Mouse (Mus musculus): ENCODE measurements around the gene Slc22a1. TPM values are rescaled to one million over a fixed set of nuclear protein-coding genes. Genes with fewer than 3 reads are reported as not detected.

Slc22a1 gene
- polyA plus RNA-seq, 1 experiment from 2014 or later, result not detected

DNA sequence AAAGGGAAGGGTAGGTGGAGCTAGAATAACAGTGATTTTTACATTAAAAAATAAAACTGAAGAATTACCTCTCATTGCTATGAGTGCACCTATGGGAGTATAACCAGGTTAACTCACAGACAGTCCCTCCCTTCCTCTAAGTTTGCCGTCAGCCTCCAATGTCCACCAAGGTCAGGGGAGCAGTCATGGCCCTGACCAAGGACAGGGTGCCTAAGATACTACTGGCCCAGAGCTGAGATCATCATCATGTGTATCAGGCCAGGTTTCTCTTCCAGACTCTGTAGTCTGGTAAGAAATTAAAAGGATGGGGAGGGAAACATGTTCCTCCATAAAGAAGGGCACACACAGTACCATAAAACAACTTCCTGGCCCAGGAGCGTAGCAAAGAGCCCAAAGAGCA lies 35.3 kb upstream of the Slc22a1 start:
- Histone ChIP-seq H3K27ac (no peak overlapping the region), H3K4me3 (no peak overlapping the region), H3K9ac (no peak overlapping the region), H3K27me3 (no peaks in the 10 kb centered on the region), H3K4me2 (replicated peaks) (no peak overlapping the region), H3K4me1 (no peaks in the 10 kb centered on the region), H3K36me3 (peaks cover 82% of the 10 kb centered on the region), H3K9me3 (replicated peaks) (no peaks in the 10 kb centered on the region)
- no peak for ATAC-seq (ENCODE audit: low FRiP score)
- WGBS, result 98% methylated on average over 2 of the region's 2 CpGs

GRCm38 (mm10) chr17:12710050-12710780 lies 34.6 kb upstream of the Slc22a1 start:
- Histone ChIP-seq H3K36me3 (peaks cover 81% of the 10 kb centered on the region), H3K4me3 (no peak overlapping the region), H3K9ac (no peak overlapping the region), H3K27me3 (no peaks in the 10 kb centered on the region), H3K4me2 (replicated peaks) (no peak overlapping the region), H3K4me1 (no peaks in the 10 kb centered on the region), H3K27ac (no peak overlapping the region), H3K9me3 (replicated peaks) (no peaks in the 10 kb centered on the region)
- no peak for ATAC-seq (ENCODE audit: low FRiP score)
- 87% methylated on average over 13 of the region's 13 CpGs for WGBS

DNA sequence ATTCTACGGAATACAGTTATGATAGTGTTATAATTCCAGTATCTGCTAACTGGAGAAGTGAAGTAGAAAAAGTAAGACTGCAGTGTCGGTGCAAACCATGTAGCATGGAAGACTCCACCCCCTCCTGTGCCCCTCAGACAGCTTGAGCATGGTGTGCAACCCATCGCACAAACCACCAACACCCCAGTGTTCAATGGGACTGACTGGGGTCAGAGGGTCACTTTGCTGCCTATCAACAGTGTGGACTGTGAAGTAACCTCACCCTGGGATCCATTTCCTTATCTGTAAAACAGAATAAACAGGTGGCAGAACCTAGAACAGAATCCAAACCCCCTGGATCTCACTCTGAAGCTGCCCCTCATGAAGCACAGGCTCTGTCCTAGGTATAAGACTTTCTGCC lies 32.8 kb upstream of the Slc22a1 start:
- no peak for ATAC-seq (ENCODE audit: low FRiP score)
- no peak overlapping the region for H3K4me2 ChIP-seq (replicated peaks)
- no peaks in the 10 kb centered on the region for H3K27me3 ChIP-seq
- no peak overlapping the region for H3K27ac ChIP-seq
- peaks cover 81% of the 10 kb centered on the region for H3K36me3 ChIP-seq
- WGBS, result 90% methylated on average over 3 of the region's 3 CpGs
- H3K4me1 ChIP-seq, result no peaks in the 10 kb centered on the region
- H3K9ac ChIP-seq, result no peak overlapping the region
- H3K4me3 ChIP-seq, result no peak overlapping the region
- H3K9me3 ChIP-seq (replicated peaks), result no peaks in the 10 kb centered on the region

DNA sequence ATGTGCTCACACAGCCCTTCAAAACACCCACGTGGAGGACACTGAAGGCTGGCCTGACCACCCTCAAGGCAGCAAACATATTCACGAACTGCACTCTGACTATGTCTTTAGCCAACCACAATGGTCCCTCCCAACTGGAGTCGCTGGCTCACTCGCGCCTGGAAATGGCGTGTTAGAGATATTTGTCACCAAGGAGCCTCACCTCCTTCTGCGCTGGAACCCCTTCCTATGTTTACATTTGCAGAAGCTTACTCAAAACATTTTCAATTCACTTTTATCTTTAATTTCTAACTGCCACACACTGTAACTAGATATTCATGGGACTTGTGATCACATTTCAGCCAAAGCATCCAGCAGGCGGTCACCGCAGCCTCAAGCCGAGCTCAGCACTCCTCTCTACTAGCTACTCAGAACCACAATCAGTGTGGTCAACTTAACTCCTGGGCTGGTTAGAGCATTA lies 31.0 kb upstream of the Slc22a1 start:
- peaks cover 82% of the 10 kb centered on the region for H3K36me3 ChIP-seq
- no peak overlapping the region for H3K4me3 ChIP-seq
- WGBS, result 87% methylated on average over 10 of the region's 10 CpGs
- H3K4me1 ChIP-seq, result no peaks in the 10 kb centered on the region
- no peaks in the 10 kb centered on the region for H3K9me3 ChIP-seq (replicated peaks)
- no peak overlapping the region for H3K9ac ChIP-seq
- H3K27me3 ChIP-seq, result no peaks in the 10 kb centered on the region
- no peak for ATAC-seq (ENCODE audit: low FRiP score)
- H3K27ac ChIP-seq, result no peak overlapping the region
- H3K4me2 ChIP-seq (replicated peaks), result no peak overlapping the region

DNA sequence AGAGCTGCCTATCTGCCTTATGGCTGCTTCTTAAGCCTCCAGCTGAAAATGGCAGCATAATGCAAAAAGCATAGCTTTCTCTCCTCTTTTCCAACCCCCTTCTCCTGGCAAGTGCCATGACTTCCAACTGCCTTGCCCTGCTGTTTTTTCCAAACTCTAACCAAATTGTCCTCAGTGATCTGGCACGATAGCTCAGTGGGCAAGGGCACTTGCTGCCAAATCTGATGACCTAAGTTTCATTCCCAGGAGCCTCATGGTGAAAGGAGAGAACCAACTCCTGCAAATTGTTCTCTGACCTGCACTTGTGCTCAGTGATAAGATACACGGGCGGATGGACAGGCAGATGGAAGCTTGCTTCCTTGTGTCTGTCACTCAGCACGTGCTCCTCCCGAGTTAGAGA lies 27.3 kb upstream of the Slc22a1 start:
- Histone ChIP-seq H3K4me3 (no peak overlapping the region), H3K4me1 (no peaks in the 10 kb centered on the region), H3K36me3 (peaks cover 91% of the 10 kb centered on the region), H3K4me2 (replicated peaks) (no peak overlapping the region), H3K27me3 (no peaks in the 10 kb centered on the region), H3K27ac (no peak overlapping the region), H3K9me3 (replicated peaks) (no peaks in the 10 kb centered on the region), H3K9ac (no peak overlapping the region)
- no peak for ATAC-seq (ENCODE audit: low FRiP score)
- WGBS, result 89% methylated on average over 5 of the region's 5 CpGs

DNA sequence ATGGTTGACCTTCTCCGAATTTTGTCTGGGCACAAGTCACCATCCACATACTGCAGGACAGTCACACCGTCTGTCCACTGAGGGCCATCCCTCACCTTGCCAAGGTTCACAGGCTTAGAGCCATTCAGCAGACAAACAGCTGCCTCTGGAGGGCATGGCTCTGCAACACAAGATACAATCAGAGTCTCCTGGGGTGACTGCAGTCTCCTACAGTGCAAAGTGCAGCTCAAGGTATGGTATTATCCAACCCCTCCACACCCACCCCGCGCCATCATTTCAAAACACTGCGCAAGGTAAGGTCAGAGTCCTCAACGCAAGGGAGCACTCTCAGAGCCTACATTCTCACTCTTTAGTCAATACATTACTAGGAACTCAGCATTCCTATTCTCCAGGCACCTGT lies 24.7 kb upstream of the Slc22a1 start:
- Histone ChIP-seq H3K4me3 (no peak overlapping the region), H3K4me2 (replicated peaks) (no peak overlapping the region), H3K27me3 (no peaks in the 10 kb centered on the region), H3K36me3 (peaks cover 98% of the 10 kb centered on the region), H3K4me1 (no peaks in the 10 kb centered on the region), H3K27ac (no peak overlapping the region), H3K9ac (no peak overlapping the region), H3K9me3 (replicated peaks) (0 out of 2 replicates have a peak, but pooled peaks cover 2% of the 10 kb centered on the region)
- WGBS, result 97% methylated on average over 6 of the region's 6 CpGs
- no peak for ATAC-seq (ENCODE audit: low FRiP score)

DNA sequence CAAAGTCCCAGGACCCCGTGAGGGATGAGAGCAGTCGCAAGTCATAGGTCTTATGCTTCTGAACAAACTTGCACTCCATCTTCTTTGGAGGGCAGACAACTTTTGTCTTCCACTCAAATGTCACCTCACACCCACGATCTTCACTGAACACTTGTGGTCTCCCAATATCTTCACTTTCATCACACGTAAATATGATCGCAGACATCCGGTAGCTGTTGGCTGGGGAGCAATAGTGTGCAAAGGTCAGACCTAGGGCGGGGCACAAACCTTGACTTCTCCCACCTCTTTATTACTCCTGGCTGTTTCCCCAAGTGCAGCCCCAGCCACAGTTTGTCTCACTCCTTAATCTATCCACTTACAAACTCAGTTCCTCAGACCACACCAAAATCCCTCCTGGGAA lies 16.3 kb upstream of the Slc22a1 start:
- ATAC-seq (ENCODE audit: low FRiP score), result no peak
- Histone ChIP-seq H3K36me3 (peaks cover 96% of the 10 kb centered on the region), H3K4me2 (replicated peaks) (no peak overlapping the region), H3K27ac (no peak overlapping the region), H3K27me3 (no peaks in the 10 kb centered on the region), H3K9me3 (replicated peaks) (0 out of 2 replicates have a peak, but pooled peaks cover 2% of the 10 kb centered on the region), H3K9ac (no peak overlapping the region), H3K4me3 (no peak overlapping the region), H3K4me1 (no peaks in the 10 kb centered on the region)
- WGBS, result 92% methylated on average over 7 of the region's 7 CpGs

GRCm38 (mm10) chr17:12689537-12689936 lies 13.9 kb upstream of the Slc22a1 start:
- no peaks in the 10 kb centered on the region for H3K4me1 ChIP-seq
- no peak overlapping the region for H3K4me2 ChIP-seq (replicated peaks)
- 72% methylated on average over 3 of the region's 3 CpGs for WGBS
- H3K9me3 ChIP-seq (replicated peaks), result no peaks in the 10 kb centered on the region
- no peak overlapping the region for H3K27ac ChIP-seq
- no peaks in the 10 kb centered on the region for H3K27me3 ChIP-seq
- no peak overlapping the region for H3K9ac ChIP-seq
- no peak for ATAC-seq (ENCODE audit: low FRiP score)
- H3K36me3 ChIP-seq, result peaks cover 99% of the 10 kb centered on the region
- H3K4me3 ChIP-seq, result no peak overlapping the region

- H3K9me3 ChIP-seq (replicated peaks), result no peaks in the 10 kb centered on the region
- H3K4me1 ChIP-seq, result no peaks in the 10 kb centered on the region
- 95% methylated on average over 20 of the region's 20 CpGs for whole genome bisulfite sequencing
- no peak overlapping the region for H3K9ac ChIP-seq
- no peak overlapping the region for H3K4me2 ChIP-seq (replicated peaks)
- H3K27me3 ChIP-seq, result no peaks in the 10 kb centered on the region
- ATAC-seq (ENCODE audit: low FRiP score), result no peak
- H3K4me3 ChIP-seq, result no peak overlapping the region
- H3K36me3 ChIP-seq, result peaks cover 99% of the 10 kb centered on the region
- H3K27ac ChIP-seq, result no peak overlapping the region
Observed at GRCm38 (mm10) chr17:12688427-12689110, 12.9 kb upstream of the Slc22a1 start.

DNA sequence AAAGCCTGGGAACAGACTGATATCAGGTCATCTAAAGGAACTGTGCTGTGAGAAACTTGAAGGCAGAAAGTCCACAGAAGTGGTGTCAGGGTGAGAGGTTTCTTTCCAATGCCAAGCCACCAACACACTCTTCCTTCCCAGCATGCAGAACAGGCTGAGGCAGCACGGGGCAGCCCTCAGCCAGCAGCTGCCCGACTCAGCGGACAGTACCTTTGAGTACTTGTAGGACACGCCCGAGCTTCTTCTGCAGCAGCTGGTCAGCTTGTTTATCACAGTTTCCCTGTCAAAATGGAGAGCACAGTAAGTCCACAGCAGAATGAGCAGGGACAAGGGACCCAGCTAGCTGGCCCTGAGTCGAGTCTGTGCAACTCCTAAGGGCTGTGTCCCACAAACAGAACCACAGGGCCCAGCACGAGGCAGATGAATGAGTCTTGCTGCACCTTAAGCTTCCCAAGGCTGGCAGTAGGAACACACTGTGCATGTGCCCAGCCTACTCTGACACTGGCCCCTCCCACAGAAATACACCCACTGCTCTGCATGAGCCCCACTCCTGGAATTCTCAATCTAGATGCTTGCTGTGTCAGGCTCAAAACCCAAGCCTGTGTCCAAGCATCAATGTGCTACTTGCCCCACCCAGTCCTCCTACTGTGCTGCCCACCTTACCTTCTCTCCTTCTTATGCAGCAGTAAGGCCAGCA lies 9.4 kb upstream of the Slc22a1 start:
- Histone ChIP-seq H3K27me3 (no peaks in the 10 kb centered on the region), H3K4me3 (no peak overlapping the region), H3K9ac (no peak overlapping the region), H3K27ac (no peak overlapping the region), H3K9me3 (replicated peaks) (no peaks in the 10 kb centered on the region), H3K4me2 (replicated peaks) (no peak overlapping the region), H3K36me3 (peaks cover 86% of the 10 kb centered on the region), H3K4me1 (no peaks in the 10 kb centered on the region)
- 85% methylated on average over 7 of the region's 7 CpGs for WGBS
- ATAC-seq (ENCODE audit: low FRiP score), result no peak

DNA sequence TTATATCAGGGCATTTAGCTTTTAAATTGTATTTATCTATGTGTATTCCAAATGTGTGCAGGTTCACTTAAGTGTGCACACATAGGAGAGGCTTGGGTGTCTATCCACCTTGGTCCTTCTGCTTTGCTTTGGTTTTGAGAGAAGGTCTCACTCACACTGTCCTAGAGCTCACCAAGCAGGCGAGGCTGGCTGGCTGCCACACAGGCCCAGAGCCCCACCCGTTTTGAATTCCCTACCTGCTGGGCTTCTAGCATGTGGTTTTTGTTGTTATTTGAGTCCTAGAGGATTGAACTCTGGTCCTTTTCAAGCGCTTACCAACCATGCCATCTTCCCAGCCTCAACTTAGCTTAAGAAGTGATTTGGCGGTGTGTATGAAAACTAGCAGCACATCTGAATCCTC lies 8.8 kb upstream of the Slc22a1 start:
- peaks cover 83% of the 10 kb centered on the region for H3K36me3 ChIP-seq
- 75% methylated on average over 4 of the region's 4 CpGs for WGBS
- no peak overlapping the region for H3K4me2 ChIP-seq (replicated peaks)

GRCm38 (mm10) chr17:12683582-12683981 lies 8.0 kb upstream of the Slc22a1 start:
- H3K9me3 ChIP-seq (replicated peaks), result no peaks in the 10 kb centered on the region
- no peak for ATAC-seq (ENCODE audit: low FRiP score)
- H3K27me3 ChIP-seq, result no peaks in the 10 kb centered on the region
- no peak overlapping the region for H3K27ac ChIP-seq
- WGBS, result 93% methylated on average over 13 of the region's 13 CpGs
- H3K36me3 ChIP-seq, result peaks cover 75% of the 10 kb centered on the region
- no peak overlapping the region for H3K4me3 ChIP-seq
- no peaks in the 10 kb centered on the region for H3K4me1 ChIP-seq
- H3K9ac ChIP-seq, result no peak overlapping the region
- H3K4me2 ChIP-seq (replicated peaks), result no peak overlapping the region

More for the DNA sequence above, 8.8 kb upstream of the Slc22a1 start:
- Histone ChIP-seq H3K27me3 (no peaks in the 10 kb centered on the region), H3K27ac (no peak overlapping the region), H3K9me3 (replicated peaks) (no peaks in the 10 kb centered on the region), H3K9ac (no peak overlapping the region), H3K4me3 (no peak overlapping the region), H3K4me1 (no peaks in the 10 kb centered on the region)
- no peak for ATAC-seq (ENCODE audit: low FRiP score)

Data from hindbrain, embryonic 12.5 days (tissue).